Mouse (Mus musculus) forebrain, postnatal 0 days (tissue): ENCODE measurements around the gene Vmn2r15. TPM values are rescaled to one million over a fixed set of nuclear protein-coding genes. Genes with fewer than 3 reads are reported as not detected.

Source experiments
- ATAC-seq: fragments of 200-750 bp; cut with Nextera tagmentation; 2 replicates; pipeline ENCODE4 v1.8.0; 2017; ENCODE audit warnings: mild to moderate bottlenecking, moderate library complexity
- DNase-seq: peaks from one replicate; pipeline ENCODE4 v3.0.0-alpha.2; 2015
- H3K27ac ChIP-seq: fragments of 300-500 bp; sonication (generic); 2 replicates; pipeline ENCODE4 v1.5.1; 2014; ENCODE audit warnings: low read depth, mild to moderate bottlenecking, antibody characterized with exemption, low read length, moderate library complexity, mixed read lengths
- H3K27me3 ChIP-seq: fragments of 300-500 bp; sonication (generic); 2 replicates; pipeline ENCODE4 v1.6.1; 2014; ENCODE audit warnings: mild to moderate bottlenecking, low read length, mixed read lengths; ENCODE audit not compliant: insufficient read depth
- H3K36me3 ChIP-seq: fragments of 300-500 bp; sonication (generic); 2 replicates; pipeline ENCODE4 v1.6.1; 2014; ENCODE audit warnings: mild to moderate bottlenecking, moderate library complexity; ENCODE audit not compliant: insufficient read depth
- H3K4me1 ChIP-seq: fragments of 300-500 bp; sonication (generic); 2 replicates; pipeline ENCODE4 v1.6.1; 2014; ENCODE audit warnings: antibody characterized with exemption; ENCODE audit not compliant: insufficient read depth
- H3K4me2 ChIP-seq: fragments of 300-500 bp; sonication (generic); 2 replicates; pipeline ENCODE4 v1.6.1; 2014; ENCODE audit warnings: low read depth, mild to moderate bottlenecking, moderate library complexity
- H3K4me3 ChIP-seq: fragments of 300-500 bp; sonication (generic); 2 replicates; pipeline ENCODE4 v1.5.1; 2014; ENCODE audit warnings: low read depth, low read length, mixed read lengths
- H3K9ac ChIP-seq: fragments of 300-500 bp; sonication (generic); 2 replicates; pipeline ENCODE4 v1.6.1; 2014; ENCODE audit warnings: mild to moderate bottlenecking
- H3K9me3 ChIP-seq: fragments of 300-500 bp; sonication (generic); 2 replicates; pipeline ENCODE4 v1.6.1; 2016; ENCODE audit warnings: low read length
- CTCF ChIP-seq: sonication (generic); IDR thresholded peaks from 2 replicates; pipeline ENCODE4 v1.5.1; 2016; ENCODE audit warnings: antibody characterized with exemption, control low read depth, low read depth
- WGBS: fragments of 180-500 bp; shearing (Covaris S2); extraction: QIAGEN DNeasy Blood & Tissue Kit; methylation state at CpG from one replicate; pipeline ENCODE4 v1.1.7; 2014; 5-methylcytosine and 5-hydroxymethylcytosine counted together
- polyA plus RNA-seq: library from polyadenylated mRNA; unstranded; fragments of >200 nt; fragmentation: Nextera tagmentation; extraction: Ambion mirVana; gene quantifications from 2 replicates; pipeline ENCODE4 v1.2.1, GENCODE M21; 2015
- total RNA-seq: library from RNA; depleted of rRNA; stranded (reverse); fragments of >200 nt; gene quantifications from 2 replicates; pipeline ENCODE4 v1.2.3, GENCODE M21; 2014; rRNA removed

The Vmn2r15 gene
- total RNA-seq (not detected in 2 replicates), polyA plus RNA-seq (not detected in 2 replicates)

DNA sequence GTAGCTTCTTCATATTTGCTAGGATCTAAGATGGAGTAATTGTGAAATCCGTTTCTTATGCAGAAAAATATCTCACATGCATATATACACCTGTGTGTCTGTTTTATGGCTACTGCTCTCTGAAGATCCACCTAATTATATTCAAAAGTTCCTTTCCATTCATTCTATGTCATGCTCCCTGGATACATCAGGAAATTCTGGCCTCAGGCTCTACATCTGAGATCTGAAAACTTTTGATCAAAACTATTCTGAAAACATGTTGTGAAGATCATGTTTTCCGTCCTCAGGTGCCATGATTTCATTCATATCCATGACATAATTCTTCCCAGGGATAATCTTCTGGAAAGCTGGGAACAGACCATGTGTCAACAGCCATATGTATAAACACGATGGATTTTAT lies at the start of gene Vmn2r15:
Gene Vmn2r15 (minus strand): TSS at position 101 of the 400 bp plus-strand sequence.
- H3K27me3 ChIP-seq = no peaks in the 10 kb centered on the region
- DNase-seq = no peak
- no peaks in the 10 kb centered on the region for H3K4me1 ChIP-seq
- no peak for ATAC-seq
- WGBS = 57% methylated on average over 3 of the region's 3 CpGs
- no peaks in the 10 kb centered on the region for H3K36me3 ChIP-seq
- no peak within 1 kb of the TSS for H3K9ac ChIP-seq
- no peak within 1 kb of the TSS for H3K4me2 ChIP-seq
- H3K4me3 ChIP-seq = no peak within 1 kb of the TSS
- H3K27ac ChIP-seq = no peak within 1 kb of the TSS
- no peaks in the 10 kb centered on the region for H3K9me3 ChIP-seq
- TF ChIP-seq CTCF = no peak

DNA sequence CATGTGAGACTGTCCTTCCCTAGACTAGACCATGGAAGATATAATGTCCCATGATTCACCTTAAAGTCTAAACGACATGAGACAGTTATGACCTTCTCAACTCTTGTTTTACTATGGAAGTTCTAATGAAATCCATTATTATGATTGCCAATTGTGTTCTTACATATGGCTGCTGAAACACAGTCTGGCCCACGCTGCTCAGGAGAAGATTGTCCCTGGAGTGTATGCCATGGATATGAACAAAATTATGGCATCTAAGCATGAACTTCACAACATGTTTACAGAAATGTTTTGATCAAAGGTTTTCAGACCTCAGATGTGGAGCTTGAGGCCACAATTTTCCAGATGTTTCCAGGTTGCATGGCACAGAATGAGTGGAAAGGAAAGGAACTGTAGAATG lies 32.4 kb upstream of the Vmn2r15 start, which contains the start of gene Vmn2r16:
Gene Vmn2r16 (plus strand): TSS at position 301 of the 400 bp plus-strand sequence.
- TF ChIP-seq CTCF = no peak
- no peak within 1 kb of the TSS for H3K4me2 ChIP-seq
- WGBS = 49% methylated on average over 2 of the region's 2 CpGs

DNA sequence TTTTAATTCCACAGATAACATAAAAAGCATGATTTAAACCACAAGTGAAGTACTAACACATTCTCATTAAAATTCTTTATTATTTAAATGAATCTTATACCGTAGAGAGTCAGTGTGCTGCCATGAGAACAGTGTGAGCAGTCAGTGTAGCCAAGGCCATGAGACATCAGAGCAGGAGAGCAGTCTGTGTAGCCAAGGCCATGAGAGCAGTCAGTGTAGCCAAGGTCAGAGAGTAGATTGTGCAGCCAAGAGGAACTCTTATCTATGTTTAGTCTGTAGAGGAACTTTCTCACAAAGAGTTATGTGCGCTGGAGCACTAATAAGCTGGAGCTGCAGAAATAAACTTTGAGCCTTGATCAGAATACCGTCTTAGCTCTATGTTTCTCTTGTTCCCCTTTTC lies 2.8 kb downstream of the Vmn2r15 start:
- H3K9ac ChIP-seq = no peak overlapping the region
- ATAC-seq (no peak), DNase-seq (no peak)
- H3K4me3 ChIP-seq = no peak overlapping the region
- TF ChIP-seq CTCF = no peak
- H3K9me3 ChIP-seq = no peaks in the 10 kb centered on the region
- H3K4me1 ChIP-seq = no peaks in the 10 kb centered on the region
- H3K27ac ChIP-seq = no peak overlapping the region
- H3K36me3 ChIP-seq = no peaks in the 10 kb centered on the region
- H3K27me3 ChIP-seq = no peaks in the 10 kb centered on the region
- H3K4me2 ChIP-seq = no peak overlapping the region
- WGBS = 83% methylated on average over 3 of the region's 3 CpGs

More for the DNA sequence above, 32.4 kb upstream of the Vmn2r15 start, which contains the start of gene Vmn2r16:
- ATAC-seq (no peak), DNase-seq (no peak)
- H3K27ac ChIP-seq = no peak within 1 kb of the TSS
- no peak within 1 kb of the TSS for H3K9ac ChIP-seq
- H3K4me3 ChIP-seq = no peak within 1 kb of the TSS
- H3K27me3 ChIP-seq = no peaks in the 10 kb centered on the region
- H3K36me3 ChIP-seq = no peaks in the 10 kb centered on the region
- H3K9me3 ChIP-seq = peaks cover 7% of the 10 kb centered on the region; the same call in 1 of the 2 replicates
- no peaks in the 10 kb centered on the region for H3K4me1 ChIP-seq

Other genes starting within 250 kb of the Vmn2r15 start
- gene Vmn2r11, start 238.1 kb downstream of the Vmn2r15 start, total RNA-seq = not detected in 2 replicates
- gene Vmn2r11, start 238.1 kb downstream of the Vmn2r15 start, polyA plus RNA-seq = not detected in 2 replicates
- gene Vmn2r12, start 199.7 kb downstream of the Vmn2r15 start, total RNA-seq = not detected in 2 replicates
- not detected in 2 replicates for gene Vmn2r12, start 199.7 kb downstream of the Vmn2r15 start, polyA plus RNA-seq
- not detected in 2 replicates for gene Vmn2r13, start 105.4 kb downstream of the Vmn2r15 start, total RNA-seq
- not detected in 2 replicates for gene Vmn2r13, start 105.4 kb downstream of the Vmn2r15 start, polyA plus RNA-seq
- gene Vmn2r14, start 72.9 kb downstream of the Vmn2r15 start, total RNA-seq = not detected in 2 replicates
- gene Vmn2r14, start 72.9 kb downstream of the Vmn2r15 start, polyA plus RNA-seq = not detected in 2 replicates
- gene Vmn2r16, start 32.5 kb upstream of the Vmn2r15 start, total RNA-seq = not detected in 2 replicates
- gene Vmn2r16, start 32.5 kb upstream of the Vmn2r15 start, polyA plus RNA-seq = not detected in 2 replicates
- not detected in 2 replicates for gene Vmn2r17, start 122.0 kb upstream of the Vmn2r15 start, total RNA-seq
- gene Vmn2r17, start 122.0 kb upstream of the Vmn2r15 start, polyA plus RNA-seq = not detected in 2 replicates